Mouse (Mus musculus) heart, adult 2 months (tissue): ENCODE data around the gene Ehd1.
A peak's percentile ranks its signal among the peaks of the same experiment; 100 is the strongest.

ENCODE experiments used
- CTCF ChIP-seq: fragments of 200-600 bp; IDR thresholded peaks from 2 replicates; pipeline ENCODE4 v1.8.1; 2022; ENCODE audit warnings: antibody characterized with exemption, mild to moderate bottlenecking, moderate library complexity
- EP300 ChIP-seq: fragments of 200-500 bp; IDR thresholded peaks from 2 replicates; pipeline ENCODE4 v1.6.1; 2011; ENCODE audit warnings: low read depth, low read length, control low read depth; ENCODE audit not compliant: insufficient read depth
- POLR2A ChIP-seq: fragments of 200-500 bp; IDR thresholded peaks from 2 replicates; pipeline ENCODE4 v1.6.1; 2011; ENCODE audit warnings: mild to moderate bottlenecking, low read depth, low read length, control low read depth; ENCODE audit not compliant: insufficient read depth

- TF ChIP-seq POLR2A: no peak
- peak; percentile 98; the same call in 1 of the 2 replicates for TF ChIP-seq CTCF
- no peak for TF ChIP-seq EP300
These were observed 55.4 kb downstream of the Ehd1 start for GRCm38 (mm10) chr19:6331719-6332516.
